Mouse (Mus musculus): ENCODE measurements around the gene Dixdc1. TPM values are rescaled to one million over a fixed set of nuclear protein-coding genes. Genes with fewer than 3 reads are reported as not detected.
A peak's percentile ranks its signal among the peaks of the same experiment; 100 is the strongest.

The Dixdc1 gene
- total and polyA plus RNA-seq, 3 experiments, result 0.07 TPM; not detected in 2

GRCm38 (mm10) chr9:50616766-50617603 is 122.3 kb downstream of the Dixdc1 start, which contains the start of the genes Pih1d2 and Nkapd1 (continued):
- TF ChIP-seq MYB (IDR thresholded peaks at IDR 0.05; ENCODE audit: low read depth, low read length), result no peak; the same call in 1 of the 2 replicates
- no peak for TF ChIP-seq ZMIZ1 (IDR thresholded peaks at IDR 0.05; ENCODE audit: low read depth, low read length)
- peak; percentile 49; the same call in 1 of the 2 replicates for TF ChIP-seq TBP (IDR thresholded peaks at IDR 0.05; ENCODE audit: low read depth, low read length)
- TF ChIP-seq POLR2A (IDR thresholded peaks at IDR 0.05; ENCODE audit: control insufficient read depth in 1 of 2, insufficient read depth in 1 of 2, low read depth in 1 of 2, low read length in 2 of 2, poor library complexity in 1 of 2), result peak; percentile 76 to 82
- TF ChIP-seq ZKSCAN1 (IDR thresholded peaks at IDR 0.05; ENCODE audit: low read depth, low read length), result no peak

- no peak for DNase-seq (ENCODE audit: low read depth, low spot score)
- Histone ChIP-seq H3K4me3 (ENCODE audit: control insufficient read depth in 1 of 2, insufficient read depth in 1 of 2, low read depth in 2 of 2, low read length in 2 of 2) (peak overlapping the region; percentile 95 to 99), H3K27ac (ENCODE audit: control insufficient read depth, low read depth, low read length) (peak overlapping the region; percentile 95), H3K27me3 (ENCODE audit: control insufficient read depth in 1 of 2, insufficient read depth in 2 of 2, low read length in 2 of 2) (no peaks in the 10 kb centered on the region), H3K9me3 (replicated peaks; ENCODE audit: insufficient read depth, low read length) (no peaks in the 10 kb centered on the region), H3K79me2 (ENCODE audit: control insufficient read depth, insufficient read depth, low read length, poor library complexity) (peaks cover 33% of the 10 kb centered on the region), H3K9ac (ENCODE audit: control insufficient read depth, low read depth, low read length, poor library complexity, severe bottlenecking) (peak overlapping the region; percentile 97), H3K4me1 (ENCODE audit: control insufficient read depth in 1 of 2, insufficient read depth in 2 of 2, low read length in 2 of 2) (peaks cover 4 to 10% of the 10 kb centered on the region in 2 experiments; a peak in 3 of 4 replicates), H3K36me3 (ENCODE audit: control insufficient read depth in 1 of 2, insufficient read depth in 2 of 2, low read length in 2 of 2) (peaks cover 5 to 25% of the 10 kb centered on the region in 2 experiments)
- TF ChIP-seq MXI1 (IDR thresholded peaks at IDR 0.05; ENCODE audit: low read depth, low read length) (0 out of 2 replicates have a peak, but pooled peaks have one; percentile 20), NELFE (IDR thresholded peaks at IDR 0.05; ENCODE audit: low read depth, low read length) (no peak)
These were observed 123.2 kb downstream of the Dixdc1 start for GRCm38 (mm10) chr9:50616161-50616560.

Other genes with a start within 250 kb of the Dixdc1 start
- gene Plet1, start 245.0 kb downstream of the Dixdc1 start, total RNA-seq (2012; rRNA removed), result 0.12 and 0.16 TPM in 2 replicates
- gene Plet1, start 245.0 kb downstream of the Dixdc1 start, polyA plus RNA-seq (2012; ENCODE audit: insufficient read depth in 1 of 2, insufficient read length in 2 of 2, low read depth in 1 of 2, low replicate concordance in 2 of 2, missing spikeins in 1 of 2), result under 1 TPM in 1 of 2 experiments, not detected in 1; 0.81 TPM
- gene Pts, start 210.8 kb downstream of the Dixdc1 start, total RNA-seq (2012; rRNA removed), result 24.4 and 24.6 TPM in 2 replicates
- 10 to 100 TPM in 1 of 2 experiments, not detected in 1; 24.6 TPM for gene Pts, start 210.8 kb downstream of the Dixdc1 start, polyA plus RNA-seq (2012; ENCODE audit: insufficient read depth in 1 of 2, insufficient read length in 2 of 2, low read depth in 1 of 2, low replicate concordance in 2 of 2, missing spikeins in 1 of 2)
- not detected in 2 replicates for gene Il18, start 184.7 kb downstream of the Dixdc1 start, total RNA-seq (2012; rRNA removed)
- gene Il18, start 184.7 kb downstream of the Dixdc1 start, polyA plus RNA-seq (2012; ENCODE audit: insufficient read depth in 1 of 2, insufficient read length in 2 of 2, low read depth in 1 of 2, low replicate concordance in 2 of 2, missing spikeins in 1 of 2), result not detected
- 0.07 TPM in 1 of 2 replicates, not detected in the other for gene Bco2, start 184.3 kb downstream of the Dixdc1 start, total RNA-seq (2012; rRNA removed)
- under 1 TPM in 1 of 2 experiments, not detected in 1; 0.07 TPM for gene Bco2, start 184.3 kb downstream of the Dixdc1 start, polyA plus RNA-seq (2012; ENCODE audit: insufficient read depth in 1 of 2, insufficient read length in 2 of 2, low read depth in 1 of 2, low replicate concordance in 2 of 2, missing spikeins in 1 of 2)
- gene Tex12, start 178.2 kb downstream of the Dixdc1 start, total RNA-seq (2012; rRNA removed), result not detected in 2 replicates
- gene Tex12, start 178.2 kb downstream of the Dixdc1 start, polyA plus RNA-seq (2012; ENCODE audit: insufficient read depth in 1 of 2, insufficient read length in 2 of 2, low read depth in 1 of 2, low replicate concordance in 2 of 2, missing spikeins in 1 of 2), result not detected
- gene Sdhd, start 135.7 kb downstream of the Dixdc1 start, total RNA-seq (2012; rRNA removed), result 312 and 340 TPM in 2 replicates
- gene Sdhd, start 135.7 kb downstream of the Dixdc1 start, polyA plus RNA-seq (2012; ENCODE audit: insufficient read depth in 1 of 2, insufficient read length in 2 of 2, low read depth in 1 of 2, low replicate concordance in 2 of 2, missing spikeins in 1 of 2), result 100 to 1,000 TPM in 1 of 2 experiments, not detected in 1; 375 TPM
- gene Timm8b, start 135.6 kb downstream of the Dixdc1 start, total RNA-seq (2012; rRNA removed), result 227 and 247 TPM in 2 replicates
- 100 to 1,000 TPM in 1 of 2 experiments, not detected in 1; 129 TPM for gene Timm8b, start 135.6 kb downstream of the Dixdc1 start, polyA plus RNA-seq (2012; ENCODE audit: insufficient read depth in 1 of 2, insufficient read length in 2 of 2, low read depth in 1 of 2, low replicate concordance in 2 of 2, missing spikeins in 1 of 2)
- gene Pih1d2, start 122.2 kb downstream of the Dixdc1 start, total RNA-seq (2012; rRNA removed), result 4.9 and 5.3 TPM in 2 replicates
- 1 to 10 TPM in 1 of 2 experiments, not detected in 1; 4.6 TPM for gene Pih1d2, start 122.2 kb downstream of the Dixdc1 start, polyA plus RNA-seq (2012; ENCODE audit: insufficient read depth in 1 of 2, insufficient read length in 2 of 2, low read depth in 1 of 2, low replicate concordance in 2 of 2, missing spikeins in 1 of 2)
- 8.7 and 10.4 TPM in 2 replicates for gene Nkapd1, start 122.1 kb downstream of the Dixdc1 start, total RNA-seq (2012; rRNA removed)
- 10 to 100 TPM in 1 of 2 experiments, not detected in 1; 20.2 TPM for gene Nkapd1, start 122.1 kb downstream of the Dixdc1 start, polyA plus RNA-seq (2012; ENCODE audit: insufficient read depth in 1 of 2, insufficient read length in 2 of 2, low read depth in 1 of 2, low replicate concordance in 2 of 2, missing spikeins in 1 of 2)
- 52.2 and 71.7 TPM in 2 replicates for gene Dlat, start 79.7 kb downstream of the Dixdc1 start, total RNA-seq (2012; rRNA removed)
- 10 to 100 TPM in 1 of 2 experiments, not detected in 1; 77.4 TPM for gene Dlat, start 79.7 kb downstream of the Dixdc1 start, polyA plus RNA-seq (2012; ENCODE audit: insufficient read depth in 1 of 2, insufficient read length in 2 of 2, low read depth in 1 of 2, low replicate concordance in 2 of 2, missing spikeins in 1 of 2)
- not detected in 2 replicates for gene 2310030G06Rik, start 7.0 kb upstream of the Dixdc1 start, total RNA-seq (2012; rRNA removed)
- not detected for gene 2310030G06Rik, start 7.0 kb upstream of the Dixdc1 start, polyA plus RNA-seq (2012; ENCODE audit: insufficient read depth in 1 of 2, insufficient read length in 2 of 2, low read depth in 1 of 2, low replicate concordance in 2 of 2, missing spikeins in 1 of 2)
- not detected in 2 replicates for gene Cryab, start 11.8 kb upstream of the Dixdc1 start, total RNA-seq (2012; rRNA removed)
- gene Cryab, start 11.8 kb upstream of the Dixdc1 start, polyA plus RNA-seq (2012; ENCODE audit: insufficient read depth in 1 of 2, insufficient read length in 2 of 2, low read depth in 1 of 2, low replicate concordance in 2 of 2, missing spikeins in 1 of 2), result not detected
- not detected in 2 replicates for gene Hspb2, start 12.8 kb upstream of the Dixdc1 start, total RNA-seq (2012; rRNA removed)
- gene Hspb2, start 12.8 kb upstream of the Dixdc1 start, polyA plus RNA-seq (2012; ENCODE audit: insufficient read depth in 1 of 2, insufficient read length in 2 of 2, low read depth in 1 of 2, low replicate concordance in 2 of 2, missing spikeins in 1 of 2), result not detected
- gene Fdxacb1, start 28.7 kb upstream of the Dixdc1 start, total RNA-seq (2012; rRNA removed), result 6.1 and 6.5 TPM in 2 replicates
- gene Fdxacb1, start 28.7 kb upstream of the Dixdc1 start, polyA plus RNA-seq (2012; ENCODE audit: insufficient read depth in 1 of 2, insufficient read length in 2 of 2, low read depth in 1 of 2, low replicate concordance in 2 of 2, missing spikeins in 1 of 2), result 1 to 10 TPM in 1 of 2 experiments, not detected in 1; 9.7 TPM
- 23.3 and 24.0 TPM in 2 replicates for gene Alg9, start 35.5 kb upstream of the Dixdc1 start, total RNA-seq (2012; rRNA removed)
- gene Alg9, start 35.5 kb upstream of the Dixdc1 start, polyA plus RNA-seq (2012; ENCODE audit: insufficient read depth in 1 of 2, insufficient read length in 2 of 2, low read depth in 1 of 2, low replicate concordance in 2 of 2, missing spikeins in 1 of 2), result 10 to 100 TPM in 1 of 2 experiments, not detected in 1; 46.7 TPM
- 7.1 and 9.2 TPM in 2 replicates for gene 1110032A03Rik, start 36.0 kb upstream of the Dixdc1 start, total RNA-seq (2012; rRNA removed)
- gene 1110032A03Rik, start 36.0 kb upstream of the Dixdc1 start, polyA plus RNA-seq (2012; ENCODE audit: insufficient read depth in 1 of 2, insufficient read length in 2 of 2, low read depth in 1 of 2, low replicate concordance in 2 of 2, missing spikeins in 1 of 2), result 10 to 100 TPM in 1 of 2 experiments, not detected in 1; 12.8 TPM
- gene Ppp2r1b, start 105.8 kb upstream of the Dixdc1 start, total RNA-seq (2012; rRNA removed), result 65.0 and 67.6 TPM in 2 replicates
- gene Ppp2r1b, start 105.8 kb upstream of the Dixdc1 start, polyA plus RNA-seq (2012; ENCODE audit: insufficient read depth in 1 of 2, insufficient read length in 2 of 2, low read depth in 1 of 2, low replicate concordance in 2 of 2, missing spikeins in 1 of 2), result 100 to 1,000 TPM in 1 of 2 experiments, not detected in 1; 101 TPM